Mouse (Mus musculus) right cerebral cortex, postnatal 4 days (tissue): ENCODE data around the gene Gm21095.
"Not testable (repeated sequence)": the region's sequence is repeated elsewhere in the genome, so short reads cannot be mapped to it uniquely, and the experiment has no call there.

ENCODE experiments used
- DNase-seq: peaks from one replicate; pipeline ENCODE4 v3.0.0-alpha.2; 2022

Gm21095 gene

GRCm38 (mm10) chrY:84096979-84097378 lies at the start of gene Gm21095:
Gm21095 (plus strand) TSS chrY:84097279.
- DNase-seq: not testable (repeated sequence)
